Mouse (Mus musculus) myocyte (in vitro differentiated cells): Measurements from ENCODE around the gene Kcnq1. TPM values are rescaled to one million over a fixed set of nuclear protein-coding genes. Genes with fewer than 3 reads are reported as not detected.

ENCODE experiments used
- H3K27me3 ChIP-seq: one replicate; pipeline ENCODE4 v1.6.1; 2011; ENCODE audit not compliant: control insufficient read depth, insufficient read depth, insufficient read length
- H3K36me3 ChIP-seq: one replicate; pipeline ENCODE4 v1.6.1; 2011; ENCODE audit not compliant: control insufficient read depth, insufficient read depth
- H3K4me2 ChIP-seq: one replicate; pipeline ENCODE4 v1.6.1; 2011; ENCODE audit warnings: low read depth, control low read depth
- H3K4me3 ChIP-seq: one replicate; pipeline ENCODE4 v1.5.1; 2011; ENCODE audit warnings: mild to moderate bottlenecking, control low read depth, moderate library complexity
- H3K79me2 ChIP-seq: one replicate; pipeline ENCODE4 v1.6.1; 2011; ENCODE audit not compliant: control insufficient read depth, insufficient read depth
- H3ac ChIP-seq: one replicate; pipeline ENCODE4 v1.6.1; 2011; ENCODE audit not compliant: control insufficient read depth, insufficient read length
- CEBPB ChIP-seq: IDR thresholded peaks from 2 replicates; pipeline ENCODE4 v1.6.1; 2011; ENCODE audit warnings: mild to moderate bottlenecking, moderate library complexity; ENCODE audit not compliant: poor library complexity, insufficient read depth, severe bottlenecking
- E2F4 ChIP-seq: IDR thresholded peaks from one replicate; pipeline ENCODE4 v1.6.1; 2011; ENCODE audit warnings: mild to moderate bottlenecking, control low read depth, moderate library complexity; ENCODE audit not compliant: insufficient read depth
- MAX ChIP-seq: IDR thresholded peaks from one replicate; pipeline ENCODE4 v1.6.1; 2011; ENCODE audit warnings: low read depth, mild to moderate bottlenecking, control low read depth
- MYOD1 ChIP-seq, 3 experiments: IDR thresholded peaks; one replicate each; pipeline ENCODE4 v1.6.1; 2011; ENCODE audit warnings: control low read depth in 2 of 3, low read depth in 2 of 3, mild to moderate bottlenecking in 2 of 3, moderate library complexity in 1 of 3; ENCODE audit not compliant: insufficient read length in 2 of 3, control insufficient read depth in 1 of 3
- MYOG ChIP-seq, 3 experiments: IDR thresholded peaks; one replicate each; pipeline ENCODE4 v1.6.1; 2011; ENCODE audit warnings: control low read depth in 2 of 3, low read depth in 2 of 3, mild to moderate bottlenecking in 2 of 3; ENCODE audit not compliant: insufficient read length in 2 of 3, control insufficient read depth in 1 of 3, insufficient read depth in 1 of 3
- POLR2A ChIP-seq: IDR thresholded peaks from one replicate; pipeline ENCODE4 v1.6.1; 2011; ENCODE audit warnings: low read depth, mild to moderate bottlenecking, control low read depth, moderate library complexity; ENCODE audit not compliant: insufficient read length
- POLR2AphosphoS2 ChIP-seq: IDR thresholded peaks from one replicate; pipeline ENCODE4 v1.6.1; 2011; ENCODE audit warnings: low read depth, control low read depth; ENCODE audit not compliant: insufficient read length
- REST ChIP-seq: IDR thresholded peaks from one replicate; pipeline ENCODE4 v1.6.1; 2011; ENCODE audit warnings: mild to moderate bottlenecking, control low read depth, moderate library complexity; ENCODE audit not compliant: insufficient read depth, insufficient read length
- SRF ChIP-seq: IDR thresholded peaks from one replicate; pipeline ENCODE4 v1.6.1; 2011; ENCODE audit warnings: low read depth; ENCODE audit not compliant: control insufficient read depth, insufficient read length
- TCF12 ChIP-seq: IDR thresholded peaks from one replicate; pipeline ENCODE4 v1.6.1; 2011; ENCODE audit warnings: mild to moderate bottlenecking, control low read depth; ENCODE audit not compliant: poor library complexity, insufficient read depth, severe bottlenecking
- TCF3 ChIP-seq: IDR thresholded peaks from one replicate; pipeline ENCODE4 v1.6.1; 2011; ENCODE audit warnings: low read depth, control low read depth; ENCODE audit not compliant: insufficient read length
- USF1 ChIP-seq: IDR thresholded peaks from one replicate; pipeline ENCODE4 v1.6.1; 2011; ENCODE audit warnings: low read depth, mild to moderate bottlenecking, control low read depth, moderate library complexity
- polyA plus RNA-seq: library from polyadenylated mRNA; unstranded; fragments of >200 nt; fragmentation: generic; extraction: Trizol; gene quantifications from one replicate; pipeline ENCODE4 v1.2.1, GENCODE M21; 2012; ENCODE audit warnings: missing spikeins

The Kcnq1 gene
- polyA plus RNA-seq, 1 experiment = 0.12 TPM

GRCm38 (mm10) chr7:143408615-143409021, 302.5 kb downstream of the Kcnq1 start:
- Histone ChIP-seq H3K4me3 (no peak overlapping the region), H3K27me3 (peaks cover 11% of the 10 kb centered on the region), H3ac (no peak overlapping the region), H3K79me2 (no peaks in the 10 kb centered on the region), H3K36me3 (no peaks in the 10 kb centered on the region), H3K4me2 (no peak overlapping the region)
- TF ChIP-seq USF1 (no peak), MAX (no peak), CEBPB (no peak), POLR2A (no peak)

DNA sequence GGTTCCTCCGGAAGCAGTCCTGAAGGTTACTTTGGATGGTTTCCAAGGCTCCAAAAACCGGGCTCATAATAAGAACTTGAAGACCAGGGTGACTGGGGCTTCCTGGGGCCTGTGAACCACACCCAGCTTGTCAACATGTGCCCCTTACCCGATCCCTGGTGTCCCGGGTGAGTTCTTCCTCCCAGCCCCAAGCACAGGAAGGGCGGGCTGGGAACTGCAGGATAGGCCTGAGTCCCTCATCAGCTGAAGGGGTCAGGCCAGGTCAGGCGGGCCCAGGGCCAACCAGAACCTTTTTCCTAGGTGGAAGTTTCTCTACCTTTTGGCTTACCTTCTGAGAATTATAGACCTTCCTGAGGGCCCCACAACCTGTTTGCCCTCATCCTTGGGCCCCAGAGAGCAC, 306.4 kb downstream of the Kcnq1 start:
- H3K27me3 ChIP-seq = peaks cover 13% of the 10 kb centered on the region
- H3K79me2 ChIP-seq = no peaks in the 10 kb centered on the region
- no peak for TF ChIP-seq TCF3
- TF ChIP-seq REST = no peak
- no peak for TF ChIP-seq MYOD1 (IDR thresholded peaks at IDR 0.05; ENCODE audit: control insufficient read depth in 1 of 3, insufficient read length in 2 of 3, low read depth in 2 of 3)
- no peak for TF ChIP-seq SRF
- no peak for TF ChIP-seq POLR2AphosphoS2
- no peak for TF ChIP-seq MAX
- no peak for TF ChIP-seq MYOG (IDR thresholded peaks at IDR 0.05; ENCODE audit: control insufficient read depth in 1 of 3, insufficient read depth in 1 of 3, insufficient read length in 2 of 3, low read depth in 2 of 3)
- no peak for TF ChIP-seq CEBPB
- no peak for TF ChIP-seq POLR2A
- no peak for TF ChIP-seq E2F4
- no peak for TF ChIP-seq USF1
- no peak for TF ChIP-seq TCF12
- no peaks in the 10 kb centered on the region for H3K36me3 ChIP-seq
- no peak overlapping the region for H3ac ChIP-seq
- no peak overlapping the region for H3K4me2 ChIP-seq
- no peak overlapping the region for H3K4me3 ChIP-seq

GRCm38 (mm10) chr7:143415070-143415469, 308.9 kb downstream of the Kcnq1 start:
- Histone ChIP-seq H3ac (no peak overlapping the region), H3K4me3 (no peak overlapping the region), H3K27me3 (peaks cover 6% of the 10 kb centered on the region), H3K79me2 (no peaks in the 10 kb centered on the region), H3K4me2 (no peak overlapping the region), H3K36me3 (no peaks in the 10 kb centered on the region)
- TF ChIP-seq REST = no peak
- no peak for TF ChIP-seq TCF3
- no peak for TF ChIP-seq E2F4
- no peak for TF ChIP-seq TCF12
- no peak for TF ChIP-seq POLR2AphosphoS2
- no peak for TF ChIP-seq USF1
- TF ChIP-seq MYOG (IDR thresholded peaks at IDR 0.05; ENCODE audit: control insufficient read depth in 1 of 3, insufficient read depth in 1 of 3, insufficient read length in 2 of 3, low read depth in 2 of 3) = no peak
- no peak for TF ChIP-seq MYOD1 (IDR thresholded peaks at IDR 0.05; ENCODE audit: control insufficient read depth in 1 of 3, insufficient read length in 2 of 3, low read depth in 2 of 3)
- no peak for TF ChIP-seq POLR2A
- no peak for TF ChIP-seq SRF

- Histone ChIP-seq H3K27me3 (peaks cover 6% of the 10 kb centered on the region), H3K4me3 (no peak overlapping the region), H3K36me3 (no peaks in the 10 kb centered on the region), H3K4me2 (no peak overlapping the region), H3ac (no peak overlapping the region), H3K79me2 (no peaks in the 10 kb centered on the region)
- TF ChIP-seq TCF3 = no peak
- no peak for TF ChIP-seq POLR2AphosphoS2
- no peak for TF ChIP-seq MYOD1 (IDR thresholded peaks at IDR 0.05; ENCODE audit: control insufficient read depth in 1 of 3, insufficient read length in 2 of 3, low read depth in 2 of 3)
- TF ChIP-seq MYOG (IDR thresholded peaks at IDR 0.05; ENCODE audit: control insufficient read depth in 1 of 3, insufficient read depth in 1 of 3, insufficient read length in 2 of 3, low read depth in 2 of 3) = no peak
- TF ChIP-seq TCF12 = no peak
- no peak for TF ChIP-seq E2F4
- no peak for TF ChIP-seq REST
- TF ChIP-seq POLR2A = no peak
- no peak for TF ChIP-seq MAX
- TF ChIP-seq SRF = no peak
- no peak for TF ChIP-seq USF1
Observed at GRCm38 (mm10) chr7:143416406-143416805, 310.2 kb downstream of the Kcnq1 start.

DNA sequence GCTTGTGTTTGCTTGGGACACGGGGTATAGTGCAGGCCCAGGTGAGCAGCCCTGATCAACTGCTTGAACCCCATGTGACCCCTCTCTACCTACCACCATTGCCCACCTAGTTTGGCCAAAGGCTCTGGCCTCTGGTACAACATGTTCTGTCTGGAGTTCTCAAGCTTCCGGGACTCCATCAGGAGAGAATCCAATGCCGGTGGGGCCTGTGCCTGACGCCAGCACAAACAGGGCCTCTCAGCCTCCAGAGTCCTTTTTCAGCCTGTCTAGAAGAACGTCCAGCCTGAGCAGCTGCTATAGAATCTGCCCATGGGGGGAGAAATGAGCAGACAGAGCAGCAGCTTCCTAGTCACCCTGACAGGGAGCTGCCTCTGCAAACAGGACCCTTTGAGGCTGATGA, 311.7 kb downstream of the Kcnq1 start:
- Histone ChIP-seq H3K27me3 (peaks cover 6% of the 10 kb centered on the region), H3ac (no peak overlapping the region), H3K4me3 (no peak overlapping the region), H3K79me2 (no peaks in the 10 kb centered on the region), H3K4me2 (no peak overlapping the region), H3K36me3 (no peaks in the 10 kb centered on the region)
- TF ChIP-seq E2F4 (no peak), CEBPB (no peak), MYOG (IDR thresholded peaks at IDR 0.05; ENCODE audit: control insufficient read depth in 1 of 3, insufficient read depth in 1 of 3, insufficient read length in 2 of 3, low read depth in 2 of 3) (no peak), POLR2A (no peak), MAX (no peak), TCF12 (no peak), USF1 (no peak), REST (no peak), SRF (no peak), POLR2AphosphoS2 (no peak), TCF3 (no peak), MYOD1 (IDR thresholded peaks at IDR 0.05; ENCODE audit: control insufficient read depth in 1 of 3, insufficient read length in 2 of 3, low read depth in 2 of 3) (no peak)
